Mouse (Mus musculus) limb, embryonic 13.5 days (tissue): Measurements from ENCODE around the gene Cfap97d1. TPM values are rescaled to one million over a fixed set of nuclear protein-coding genes. Genes with fewer than 3 reads are reported as not detected.

ENCODE experiments used
- ATAC-seq: fragments of 200-750 bp; cut with Nextera tagmentation; 2 replicates; pipeline ENCODE4 v1.8.0; 2017; ENCODE audit warnings: low read depth, moderate number of reproducible peaks, moderate TSS enrichment; ENCODE audit not compliant: low FRiP score
- H3K27ac ChIP-seq: fragments of 300-500 bp; sonication (generic); 2 replicates; pipeline ENCODE4 v1.5.1; 2015; ENCODE audit warnings: inconsistent platforms, mild to moderate bottlenecking, moderate library complexity
- H3K27me3 ChIP-seq: fragments of 300-500 bp; sonication (generic); 2 replicates; pipeline ENCODE4 v1.6.1; 2015; ENCODE audit warnings: mild to moderate bottlenecking, inconsistent platforms
- H3K36me3 ChIP-seq: fragments of 300-500 bp; sonication (generic); 2 replicates; pipeline ENCODE4 v1.6.1; 2015; ENCODE audit warnings: inconsistent platforms, mild to moderate bottlenecking, moderate library complexity
- H3K4me1 ChIP-seq: fragments of 300-500 bp; sonication (generic); 2 replicates; pipeline ENCODE4 v1.6.1; 2015; ENCODE audit warnings: inconsistent platforms
- H3K4me2 ChIP-seq: fragments of 300-500 bp; sonication (generic); replicated peaks from 2 replicates; pipeline ENCODE4 v1.6.1; 2015; ENCODE audit warnings: inconsistent platforms, mild to moderate bottlenecking, moderate library complexity
- H3K4me3 ChIP-seq: fragments of 300-500 bp; sonication (generic); 2 replicates; pipeline ENCODE4 v1.5.1; 2015; ENCODE audit warnings: moderate library complexity, mild to moderate bottlenecking, inconsistent platforms
- H3K9ac ChIP-seq: fragments of 300-500 bp; sonication (generic); 2 replicates; pipeline ENCODE4 v1.6.1; 2015; ENCODE audit warnings: mild to moderate bottlenecking, inconsistent platforms
- H3K9me3 ChIP-seq: fragments of 300-500 bp; sonication (generic); 2 replicates; pipeline ENCODE4 v1.6.1; 2016; ENCODE audit warnings: inconsistent platforms
- WGBS: fragments of 180-500 bp; shearing (Covaris S2); methylation state at CpG from one replicate; pipeline ENCODE4 v1.1.7; 2015; 5-methylcytosine and 5-hydroxymethylcytosine counted together
- polyA plus RNA-seq: library from polyadenylated mRNA; unstranded; fragments of >200 nt; fragmentation: Nextera tagmentation; extraction: Ambion mirVana; gene quantifications from 2 replicates; pipeline ENCODE4 v1.2.1, GENCODE M21; 2015

Gene Cfap97d1
- polyA plus RNA-seq, 1 experiment from 2014 or later: not detected

DNA sequence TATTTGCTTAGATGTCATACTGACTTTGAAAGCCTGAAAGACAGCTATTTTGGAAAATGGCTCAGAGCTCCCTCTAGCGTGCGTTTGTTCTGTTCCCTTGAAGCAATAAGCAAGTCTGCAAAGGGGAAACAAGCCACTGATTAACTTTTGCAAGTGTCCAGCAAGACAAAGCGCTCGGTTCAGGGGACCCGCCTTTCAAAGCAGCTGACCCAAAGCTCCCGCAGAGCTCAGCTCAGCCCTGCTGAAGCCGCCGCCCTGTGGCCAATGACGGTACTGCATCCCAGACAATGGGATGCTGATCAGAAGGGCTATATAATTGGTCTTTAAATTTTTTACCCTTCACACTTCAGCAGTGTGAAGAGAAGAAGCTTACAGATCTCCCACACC lies 56.1 kb downstream of the Cfap97d1 start:
- no peak overlapping the region; the same call in 1 of the 2 replicates for H3K4me2 ChIP-seq
- ATAC-seq: peak; percentile 48; the same call in 1 of the 2 replicates
- H3K9me3 ChIP-seq: peaks cover 3% of the 10 kb centered on the region
- H3K9ac ChIP-seq: no peak overlapping the region
- H3K27me3 ChIP-seq: no peaks in the 10 kb centered on the region
- H3K4me1 ChIP-seq: no peaks in the 10 kb centered on the region
- H3K27ac ChIP-seq: no peak overlapping the region
- no peak overlapping the region for H3K4me3 ChIP-seq
- H3K36me3 ChIP-seq: no peaks in the 10 kb centered on the region
- under 1% methylated on average over 9 of the region's 9 CpGs for WGBS

- no peak overlapping the region for H3K27ac ChIP-seq
- WGBS: 72% methylated on average over 4 of the region's 4 CpGs
These were observed 56.6 kb downstream of the Cfap97d1 start for GRCm38 (mm10) chr11:102040646-102041045.

GRCm38 (mm10) chr11:102041350-102041949 lies 57.4 kb downstream of the Cfap97d1 start, which contains the start of gene Cd300lg:
Cd300lg (plus strand) TSS chr11:102041509.
- no peak within 1 kb of the TSS for H3K4me2 ChIP-seq

More at GRCm38 (mm10) chr11:102040646-102041045, 56.6 kb downstream of the Cfap97d1 start:
- no peak for ATAC-seq
- no peak overlapping the region for H3K4me3 ChIP-seq
- no peak overlapping the region for H3K4me2 ChIP-seq
- H3K9me3 ChIP-seq: peaks cover 8% of the 10 kb centered on the region
- no peaks in the 10 kb centered on the region for H3K36me3 ChIP-seq
- H3K9ac ChIP-seq: no peak overlapping the region
- H3K27me3 ChIP-seq: no peaks in the 10 kb centered on the region
- H3K4me1 ChIP-seq: no peaks in the 10 kb centered on the region

More at GRCm38 (mm10) chr11:102041350-102041949, 57.4 kb downstream of the Cfap97d1 start, which contains the start of gene Cd300lg:
- Histone ChIP-seq H3K27me3 (no peaks in the 10 kb centered on the region), H3K9me3 (peaks cover 15% of the 10 kb centered on the region), H3K4me3 (no peak within 1 kb of the TSS), H3K27ac (no peak within 1 kb of the TSS), H3K9ac (no peak within 1 kb of the TSS), H3K4me1 (no peaks in the 10 kb centered on the region), H3K36me3 (no peaks in the 10 kb centered on the region)
- ATAC-seq: no peak; the same call in 1 of the 2 replicates
- WGBS: 49% methylated on average over 5 of the region's 5 CpGs

Other genes starting within 250 kb of the Cfap97d1 start
- gene Etv4, start 198.9 kb upstream of the Cfap97d1 start, polyA plus RNA-seq: 15.6 and 17.9 TPM in 2 replicates
- gene Meox1, start 89.9 kb upstream of the Cfap97d1 start, polyA plus RNA-seq: 17.1 and 20.8 TPM in 2 replicates
- gene Sost, start 17.3 kb upstream of the Cfap97d1 start, polyA plus RNA-seq: 0.38 TPM in 2 replicates
- 18.6 and 19.4 TPM in 2 replicates for gene Dusp3, start 2.7 kb downstream of the Cfap97d1 start, polyA plus RNA-seq
- gene Mpp3, start 44.2 kb downstream of the Cfap97d1 start, polyA plus RNA-seq: 10.0 and 10.2 TPM in 2 replicates
- gene Cd300lg, start 57.2 kb downstream of the Cfap97d1 start, polyA plus RNA-seq: 0.49 and 0.78 TPM in 2 replicates
- gene Mpp2, start 104.2 kb downstream of the Cfap97d1 start, polyA plus RNA-seq: 13.4 and 13.5 TPM in 2 replicates
- not detected in 2 replicates for gene Ppy, start 117.0 kb downstream of the Cfap97d1 start, polyA plus RNA-seq
- not detected in 2 replicates for gene Pyy, start 123.6 kb downstream of the Cfap97d1 start, polyA plus RNA-seq
- 0.14 TPM in 1 of 2 replicates, not detected in the other for gene Nags, start 161.2 kb downstream of the Cfap97d1 start, polyA plus RNA-seq
- gene Tmem101, start 172.1 kb downstream of the Cfap97d1 start, polyA plus RNA-seq: 44.7 and 46.1 TPM in 2 replicates
- gene Lsm12, start 201.0 kb downstream of the Cfap97d1 start, polyA plus RNA-seq: 134 and 145 TPM in 2 replicates
- 35.6 and 36.1 TPM in 2 replicates for gene G6pc3, start 205.3 kb downstream of the Cfap97d1 start, polyA plus RNA-seq
- gene Hdac5, start 245.9 kb downstream of the Cfap97d1 start, polyA plus RNA-seq: 61.9 and 68.6 TPM in 2 replicates